Mouse (Mus musculus) testis, postnatal 10 days (tissue): ENCODE measurements around the gene Mcrs1.
A peak's percentile ranks its signal among the peaks of the same experiment; 100 is the strongest.
"Not testable (repeated sequence)": the region's sequence is repeated elsewhere in the genome, so short reads cannot be mapped to it uniquely, and the experiment has no call there.

ENCODE experiments used
- DNase-seq: peaks from one replicate; pipeline ENCODE4 v3.0.0; 2021; ENCODE audit warnings: low spot score

Gene Mcrs1

DNA sequence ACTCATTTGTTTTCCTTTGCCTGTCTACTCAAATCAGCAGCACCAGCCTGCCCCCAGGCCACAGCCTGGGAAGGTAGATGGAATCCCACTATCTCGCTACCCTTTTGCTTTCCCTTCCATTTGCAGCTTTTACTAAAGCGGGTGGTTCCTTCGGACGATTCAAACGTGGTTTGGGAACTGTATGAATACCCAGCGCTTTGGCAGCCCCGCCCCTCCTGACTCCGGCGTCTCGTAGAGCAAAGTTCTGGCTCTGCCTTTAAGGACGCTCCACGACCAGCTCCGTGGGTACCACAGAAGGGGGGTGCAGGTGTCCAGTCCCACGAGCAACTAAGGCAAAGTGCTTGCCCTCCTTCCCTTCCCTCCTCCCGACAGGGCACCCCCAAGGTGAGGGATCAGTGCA lies 650 bp downstream of the Mcrs1 start:
- not testable (repeated sequence) for DNase-seq

DNA sequence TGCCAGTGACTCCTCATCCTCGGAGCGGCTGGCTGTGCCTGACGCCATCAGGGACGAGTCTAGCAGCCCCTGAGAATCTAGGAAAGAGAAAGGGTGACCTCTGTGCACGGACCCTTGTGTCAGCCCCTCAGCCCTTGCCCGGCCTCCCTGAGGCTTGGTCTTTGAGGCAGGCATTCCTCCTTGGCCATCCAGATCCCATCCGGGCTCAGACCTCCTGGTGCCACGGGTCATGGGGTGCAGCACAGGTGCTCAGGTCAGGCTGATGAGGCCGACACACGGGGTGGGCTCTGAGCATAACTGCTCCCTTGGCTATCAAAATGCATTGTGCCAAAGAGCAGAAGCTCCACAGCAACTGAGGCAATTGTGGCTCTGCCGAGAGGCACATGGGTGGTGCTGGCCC lies 1.8 kb downstream of the Mcrs1 start:
- no peak for DNase-seq

DNA sequence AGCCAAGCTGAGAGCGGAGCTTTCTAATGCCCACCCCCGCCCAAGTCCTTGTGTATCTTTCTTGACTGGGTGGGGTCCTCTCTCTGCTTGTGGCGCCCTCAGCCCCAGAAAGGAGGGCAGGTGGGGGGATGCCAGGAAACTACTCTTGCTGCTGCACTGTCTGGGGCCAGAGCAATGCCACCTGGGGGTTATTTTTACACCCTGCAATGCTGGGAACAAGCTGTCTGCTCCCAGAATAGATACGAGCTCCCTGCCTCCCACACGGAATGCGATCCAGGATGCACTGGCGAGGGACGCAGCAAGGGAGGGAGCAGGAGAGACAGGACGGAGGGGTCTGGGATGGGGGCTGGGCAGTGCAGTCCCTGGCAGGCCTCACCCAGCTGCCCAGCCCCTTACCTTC lies 2.8 kb downstream of the Mcrs1 start:
- DNase-seq, result peak; percentile 66

DNA sequence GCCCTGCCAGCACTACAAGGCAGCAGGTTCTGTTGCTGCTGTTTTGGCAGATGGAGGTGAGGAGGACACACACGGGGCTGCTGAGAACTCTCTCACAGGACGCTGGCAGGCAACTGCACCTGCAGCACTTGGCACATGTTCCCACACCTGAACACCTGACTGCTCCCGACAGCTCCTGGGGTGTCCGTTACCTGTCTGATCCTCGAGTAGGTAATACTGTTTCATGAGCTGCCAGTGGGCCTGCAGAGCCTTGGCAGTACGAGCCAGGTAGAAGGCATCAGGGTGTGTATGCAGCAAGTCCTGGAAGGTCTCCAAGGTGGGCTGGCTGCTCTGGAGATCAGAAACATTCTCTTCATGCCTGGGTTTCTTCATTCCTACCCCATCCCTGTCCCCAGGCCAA lies 5.0 kb downstream of the Mcrs1 start:
- DNase-seq, result not testable (repeated sequence)

DNA sequence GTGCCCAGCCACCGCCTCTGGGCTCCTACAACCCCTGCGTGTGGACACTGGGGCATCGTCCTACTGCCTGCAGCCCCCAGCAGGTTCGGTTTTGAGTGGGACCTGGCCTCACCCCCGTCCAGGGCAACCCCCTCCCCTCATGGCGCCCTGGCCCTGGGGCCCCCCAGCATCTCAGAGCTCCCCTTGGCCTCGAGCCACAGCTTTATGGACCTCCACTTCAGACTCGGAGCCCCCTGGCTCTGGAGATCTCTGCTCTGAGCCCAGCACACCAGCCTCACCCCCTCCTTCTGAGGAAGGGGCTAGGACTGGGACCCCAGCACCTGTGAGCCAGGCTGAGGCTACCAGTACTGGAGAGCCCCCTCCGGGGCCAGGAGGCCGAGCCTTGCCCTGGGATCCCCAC lies 9.7 kb downstream of the Mcrs1 start:
- DNase-seq, result no peak

DNA sequence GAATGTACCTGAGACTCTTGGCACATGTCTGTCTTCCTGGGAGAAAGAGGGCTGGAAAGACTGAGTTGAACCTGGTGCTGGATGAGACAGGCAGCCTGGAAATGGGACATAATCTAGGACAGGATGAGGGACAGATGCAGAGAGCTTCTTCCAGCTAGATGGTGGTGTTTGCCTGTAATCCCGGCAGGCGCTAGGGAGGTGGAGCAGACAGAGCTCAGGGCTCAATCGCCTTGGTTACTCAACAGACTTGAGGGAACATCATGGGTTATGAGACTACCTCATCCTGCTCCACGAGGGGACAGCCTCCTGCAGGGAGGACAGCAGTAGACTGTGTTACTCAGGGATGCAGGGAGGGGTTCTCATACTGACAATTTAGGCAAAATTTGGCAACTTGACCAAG lies 10.5 kb downstream of the Mcrs1 start:
- DNase-seq, result no peak

DNA sequence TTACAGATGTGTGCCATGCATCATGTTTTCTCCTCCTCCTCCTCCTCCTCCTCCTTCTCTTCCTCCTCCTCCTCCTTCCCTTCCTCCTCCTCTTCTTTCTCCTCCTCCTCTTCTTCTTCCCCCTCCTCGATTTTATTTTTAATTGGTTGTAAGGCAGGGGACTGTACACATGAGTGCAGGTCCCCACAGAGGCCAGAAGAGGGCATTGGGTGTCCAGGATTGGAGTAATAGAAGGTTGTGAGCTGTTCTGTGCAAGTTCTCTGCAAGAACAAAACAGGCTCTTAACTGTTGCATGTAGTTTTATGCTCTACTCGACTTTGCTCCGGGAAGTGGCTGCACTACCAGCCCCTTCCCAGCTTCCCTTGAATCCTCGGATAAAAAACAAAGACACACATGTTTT lies 11.6 kb downstream of the Mcrs1 start:
- DNase-seq, result no peak

DNA sequence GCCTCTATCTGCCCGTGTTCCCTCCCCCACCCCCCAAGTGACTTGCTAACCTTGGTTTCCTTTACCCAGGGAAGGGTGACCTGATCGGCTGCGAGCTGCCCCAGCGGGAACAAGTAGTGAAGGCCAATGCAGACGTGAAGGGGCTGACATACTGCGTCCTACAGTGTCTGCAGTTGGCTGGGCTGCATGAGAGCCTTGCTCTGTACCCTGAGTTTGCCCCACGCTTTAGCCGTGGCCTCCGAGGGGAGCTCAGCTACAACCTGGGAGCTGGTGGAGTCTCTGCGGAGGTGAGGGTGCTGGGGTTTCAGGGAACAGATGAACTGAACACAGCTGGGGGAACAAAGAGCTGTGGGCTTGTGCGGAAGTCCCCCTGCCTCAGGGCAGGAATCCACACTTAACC lies 13.8 kb downstream of the Mcrs1 start:
- DNase-seq, result no peak

DNA sequence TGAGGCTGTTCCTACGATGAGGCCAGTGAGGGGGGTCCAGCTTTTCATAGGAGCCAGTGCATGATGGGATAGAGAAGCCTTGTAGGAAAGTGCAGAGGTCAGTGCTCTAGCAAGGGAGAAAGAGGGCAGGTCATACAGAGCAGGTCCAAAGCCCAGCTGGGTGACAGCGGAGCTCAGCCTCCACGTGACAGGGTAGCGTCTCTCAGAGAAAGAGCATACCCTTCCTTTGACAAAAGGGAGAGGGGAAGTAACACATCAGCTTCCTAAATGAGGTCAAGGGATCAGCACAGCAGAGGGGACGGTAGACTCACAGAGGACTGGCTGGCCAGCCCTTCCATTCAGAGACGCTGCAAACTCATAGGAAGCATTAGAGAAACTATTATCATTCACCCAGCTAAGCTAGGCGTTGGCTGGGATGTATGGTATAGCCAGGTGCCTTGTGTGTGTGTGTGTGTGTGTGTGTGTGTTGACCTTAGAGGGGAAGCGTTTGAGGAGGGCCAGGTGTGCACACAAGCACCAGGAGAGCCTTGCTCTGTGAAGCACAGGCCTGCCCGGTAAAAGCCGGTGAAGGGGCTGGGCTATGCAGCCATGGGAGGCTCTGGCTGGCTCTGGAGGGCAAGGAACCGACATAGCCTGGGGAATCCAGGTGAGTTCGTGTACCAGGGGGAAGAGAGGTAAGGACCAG lies 17.3 kb downstream of the Mcrs1 start:
- DNase-seq, result no peak

DNA sequence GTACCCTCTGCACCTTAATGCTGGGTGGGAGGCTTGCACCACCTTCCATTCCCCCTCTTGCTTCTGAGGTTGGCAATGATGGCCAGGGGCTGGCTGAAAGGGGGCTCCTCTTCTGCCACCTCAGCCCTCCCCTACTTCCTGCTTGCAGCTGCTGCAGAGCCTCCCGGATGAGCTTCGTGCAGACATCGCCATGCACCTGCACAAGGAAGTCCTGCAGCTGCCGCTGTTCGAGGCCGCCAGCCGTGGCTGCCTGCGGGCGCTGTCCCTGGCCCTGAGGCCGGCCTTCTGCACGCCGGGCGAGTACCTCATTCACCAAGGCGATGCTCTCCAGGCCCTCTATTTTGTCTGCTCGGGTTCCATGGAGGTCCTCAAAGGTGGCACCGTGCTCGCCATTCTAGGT lies 18.0 kb downstream of the Mcrs1 start:
- no peak for DNase-seq

DNA sequence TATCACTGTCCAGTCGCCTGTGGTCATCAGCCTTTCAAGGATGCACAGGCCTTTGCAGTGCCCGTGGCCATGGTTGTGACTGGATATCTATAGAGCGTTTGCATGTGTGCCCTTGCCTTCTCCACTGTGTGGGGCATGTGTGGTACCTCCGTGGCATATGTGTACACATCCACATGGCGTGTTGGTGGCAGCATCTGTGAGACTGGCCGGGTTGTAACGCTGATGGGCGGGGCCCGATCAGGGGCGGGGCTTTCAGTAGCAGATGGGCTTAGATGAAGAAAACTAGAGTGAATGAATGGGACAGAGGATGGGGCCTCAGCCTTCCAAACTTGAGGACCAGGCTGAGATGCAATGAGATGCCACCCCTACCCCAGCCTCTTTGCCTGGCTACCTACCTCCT lies 19.8 kb downstream of the Mcrs1 start:
- no peak for DNase-seq

DNA sequence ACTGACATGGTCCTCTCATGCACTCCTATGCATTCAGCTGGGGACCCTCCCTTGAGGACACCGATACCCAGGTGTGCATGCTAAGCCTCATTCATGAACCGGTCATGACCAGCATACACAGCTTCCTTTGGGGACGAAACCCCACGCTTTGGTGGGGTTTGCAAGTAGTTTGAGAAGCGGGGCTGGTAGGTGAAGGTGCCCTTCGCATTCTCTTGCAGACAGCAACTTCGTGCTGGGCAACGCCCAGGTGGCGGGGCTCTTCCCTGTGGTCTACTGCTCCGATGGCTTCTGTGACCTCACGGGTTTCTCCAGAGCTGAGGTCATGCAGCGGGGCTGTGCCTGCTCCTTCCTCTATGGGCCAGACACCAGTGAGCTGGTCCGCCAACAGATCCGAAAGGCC lies 25.7 kb downstream of the Mcrs1 start:
- no peak for DNase-seq

DNA sequence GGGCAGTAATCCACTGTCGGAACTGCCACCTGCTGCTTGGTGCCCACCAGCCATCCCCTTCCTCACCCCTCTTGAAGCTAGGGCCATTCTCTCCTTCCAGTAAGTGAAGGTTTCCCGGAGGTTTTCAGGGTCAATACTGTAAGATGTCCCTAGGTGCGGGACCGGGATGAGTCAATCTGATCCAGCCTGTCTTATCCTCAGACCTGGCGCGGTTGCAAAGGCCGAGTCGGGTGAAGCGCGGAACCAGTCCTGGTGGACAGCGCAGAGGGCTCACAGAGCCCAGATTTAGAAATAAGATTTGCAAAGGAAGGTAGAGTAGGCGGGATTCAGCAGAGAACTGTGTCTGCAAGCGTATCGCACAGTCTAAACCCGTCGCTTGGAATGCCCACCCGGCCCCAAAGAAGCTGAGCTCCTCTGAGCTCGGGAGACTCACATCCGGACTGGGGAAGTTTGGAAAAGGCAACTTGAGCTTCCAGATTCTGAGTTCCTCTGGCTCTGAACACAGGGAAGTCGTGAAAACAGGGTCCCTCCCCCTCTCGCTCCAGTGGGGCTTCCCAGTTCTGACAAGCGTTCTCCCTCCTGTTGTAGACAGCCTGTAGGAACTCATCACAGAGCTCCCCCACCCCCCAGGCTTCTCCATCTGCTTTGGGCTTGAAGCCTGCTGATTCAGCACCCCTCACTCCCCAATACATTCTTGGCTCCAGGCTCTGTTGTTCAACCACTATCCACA lies 26.5 kb downstream of the Mcrs1 start:
- DNase-seq, result no peak

DNA sequence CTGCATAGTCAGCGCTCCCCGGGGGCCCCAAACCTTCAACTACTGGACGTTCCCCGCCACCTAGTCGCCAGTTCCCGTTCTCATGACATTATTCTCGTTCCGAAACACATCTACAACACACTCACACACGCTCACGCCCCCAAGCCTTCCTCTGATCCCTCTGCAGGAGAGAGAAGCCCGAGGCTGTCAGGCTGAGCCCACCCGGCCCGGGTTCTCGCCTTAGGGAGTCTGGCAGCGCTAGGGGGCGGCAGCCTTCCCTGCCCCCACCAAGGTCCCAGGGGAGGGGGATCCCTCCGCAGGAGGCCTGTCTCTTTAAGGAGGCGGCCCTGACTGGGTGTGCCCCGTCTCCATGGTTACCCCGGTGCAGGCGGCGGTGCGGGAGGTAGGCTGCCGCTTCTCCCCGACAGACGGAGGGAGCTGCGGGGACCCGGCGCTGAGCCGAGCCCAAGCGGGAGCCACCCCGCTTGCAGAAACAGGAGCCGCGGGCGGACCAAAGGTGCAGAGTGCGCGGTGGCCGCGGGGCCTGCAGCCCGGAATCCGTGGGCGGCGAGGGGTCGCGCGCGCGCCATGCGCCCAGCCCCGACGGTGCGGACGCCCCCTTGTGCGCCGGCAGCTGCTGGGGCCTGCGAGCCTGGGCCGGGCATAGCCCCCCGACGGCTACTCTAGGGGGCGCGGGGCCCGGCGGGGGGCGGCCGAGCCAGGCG lies 27.4 kb downstream of the Mcrs1 start, which contains the start of gene Kcnh3:
Gene Kcnh3, plus strand, starts transcription at position 654 of the 704 bp plus-strand sequence.
- peak; percentile 73 for DNase-seq

DNA sequence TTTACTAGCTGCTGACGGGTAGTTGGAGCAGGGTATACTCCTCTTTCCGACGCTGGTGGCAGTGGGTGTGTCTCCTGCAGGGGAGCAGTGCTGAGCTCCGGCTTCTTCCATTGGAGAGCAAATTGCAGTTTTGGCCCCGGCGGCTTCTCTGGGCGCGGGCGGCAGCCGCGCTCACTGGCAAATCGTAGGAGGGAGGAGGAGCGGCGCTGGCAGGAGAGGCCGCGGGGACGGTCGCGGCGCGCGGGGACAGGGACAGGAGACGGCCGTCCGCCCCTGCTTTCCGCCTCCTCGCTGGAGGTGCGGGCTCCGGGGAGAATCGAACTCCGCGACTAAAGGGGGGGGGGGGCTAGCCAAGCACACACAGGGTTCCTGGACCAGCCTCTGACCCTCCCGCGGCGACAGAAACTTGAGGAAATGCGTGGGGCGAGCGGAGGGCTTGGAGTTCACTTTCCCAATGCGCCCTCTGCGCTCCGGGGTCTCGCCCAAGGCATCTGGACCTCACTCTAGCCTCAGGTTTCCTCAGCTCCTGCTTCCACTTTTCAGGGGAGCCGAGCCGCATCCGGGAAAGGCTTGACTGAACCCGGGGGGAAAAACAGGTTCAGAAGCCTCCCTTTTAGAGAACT lies 28.1 kb downstream of the Mcrs1 start:
- DNase-seq, result peak; percentile 66

DNA sequence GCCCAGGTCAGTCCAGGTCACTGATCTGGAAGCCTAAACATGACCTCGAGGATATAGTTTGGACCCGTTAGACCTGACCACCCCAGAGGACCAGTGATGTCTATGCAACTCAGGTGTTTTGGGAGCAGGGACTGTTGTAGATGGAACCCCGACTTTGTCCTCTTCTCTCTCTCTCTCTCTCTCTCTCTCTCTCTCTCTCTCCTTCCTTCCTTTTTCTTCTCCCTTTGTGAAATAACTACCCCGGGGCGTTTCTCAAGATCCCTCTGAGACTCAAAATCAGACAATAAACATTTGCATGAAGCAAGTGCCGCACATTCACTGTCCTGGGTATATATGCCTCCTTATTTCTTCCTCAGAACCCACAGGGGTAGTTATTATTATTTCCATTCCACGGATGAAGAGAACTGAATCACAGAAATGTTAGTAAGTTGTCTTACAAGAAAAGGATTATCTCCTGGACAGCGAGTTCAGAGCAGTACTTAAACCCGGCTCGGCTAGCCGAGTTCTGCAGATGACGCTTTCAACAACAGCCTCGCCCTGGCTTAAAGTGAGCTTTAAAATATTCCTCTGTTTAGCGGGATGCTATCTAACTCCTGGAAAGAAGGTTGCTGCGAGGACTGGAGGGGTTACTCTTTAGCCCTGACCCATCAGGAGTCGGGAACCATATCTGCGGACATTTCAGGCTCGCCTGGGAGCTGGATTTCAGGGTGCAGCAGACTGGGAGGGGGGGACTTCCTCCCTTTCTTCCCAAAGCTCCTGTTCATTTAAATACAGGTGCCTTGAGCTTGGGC lies 28.8 kb downstream of the Mcrs1 start:
- DNase-seq, result no peak

DNA sequence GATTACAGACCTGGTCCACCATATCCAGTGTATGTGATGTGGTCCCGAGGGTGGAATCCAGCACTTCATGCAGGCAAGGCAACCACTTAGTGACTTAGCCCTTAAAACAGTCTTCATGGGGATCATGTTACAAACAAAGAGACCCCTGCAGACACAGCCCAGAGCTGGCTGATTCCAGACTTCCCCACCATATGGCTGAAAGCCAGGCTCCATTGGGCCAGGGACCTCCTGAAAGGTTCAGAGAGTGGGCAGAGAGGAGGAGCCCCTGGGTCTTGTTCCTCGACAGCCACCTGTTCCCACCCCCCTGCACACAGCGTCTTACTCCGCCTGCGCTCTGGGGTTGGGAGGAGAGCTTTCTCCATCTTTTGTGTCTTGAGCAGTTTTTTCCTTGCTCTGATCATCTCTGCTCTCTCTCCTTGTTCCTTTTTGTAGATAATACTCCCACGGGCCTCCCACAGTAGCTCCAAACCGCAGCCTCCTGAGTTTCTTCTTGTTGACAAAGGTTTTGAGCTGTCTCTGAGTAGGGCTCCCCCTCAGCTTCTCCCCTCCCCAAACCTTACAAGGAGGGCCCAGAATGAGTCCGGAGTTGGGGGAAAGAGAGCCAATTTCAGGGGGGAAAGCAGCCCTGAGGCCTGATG lies 30.3 kb downstream of the Mcrs1 start:
- DNase-seq, result no peak

DNA sequence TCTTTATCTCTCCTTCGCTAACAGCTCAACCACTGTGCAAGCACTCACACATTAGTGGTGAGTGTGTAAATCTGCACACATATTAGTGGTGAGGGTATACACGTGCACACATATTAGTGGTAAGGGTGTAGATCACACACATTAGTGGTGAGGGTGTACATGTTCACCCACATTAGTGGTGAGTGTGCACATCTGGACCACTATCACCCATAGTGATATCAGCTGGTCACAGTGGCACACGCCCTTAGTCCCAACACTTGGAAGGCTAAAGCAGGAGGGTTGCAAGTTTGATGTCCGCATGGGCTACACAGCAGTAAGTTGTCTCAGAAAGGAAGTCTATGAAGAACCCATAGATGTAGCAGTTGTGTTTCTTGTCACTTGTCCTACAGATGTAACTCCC lies 34.1 kb downstream of the Mcrs1 start:
- no peak for DNase-seq

DNA sequence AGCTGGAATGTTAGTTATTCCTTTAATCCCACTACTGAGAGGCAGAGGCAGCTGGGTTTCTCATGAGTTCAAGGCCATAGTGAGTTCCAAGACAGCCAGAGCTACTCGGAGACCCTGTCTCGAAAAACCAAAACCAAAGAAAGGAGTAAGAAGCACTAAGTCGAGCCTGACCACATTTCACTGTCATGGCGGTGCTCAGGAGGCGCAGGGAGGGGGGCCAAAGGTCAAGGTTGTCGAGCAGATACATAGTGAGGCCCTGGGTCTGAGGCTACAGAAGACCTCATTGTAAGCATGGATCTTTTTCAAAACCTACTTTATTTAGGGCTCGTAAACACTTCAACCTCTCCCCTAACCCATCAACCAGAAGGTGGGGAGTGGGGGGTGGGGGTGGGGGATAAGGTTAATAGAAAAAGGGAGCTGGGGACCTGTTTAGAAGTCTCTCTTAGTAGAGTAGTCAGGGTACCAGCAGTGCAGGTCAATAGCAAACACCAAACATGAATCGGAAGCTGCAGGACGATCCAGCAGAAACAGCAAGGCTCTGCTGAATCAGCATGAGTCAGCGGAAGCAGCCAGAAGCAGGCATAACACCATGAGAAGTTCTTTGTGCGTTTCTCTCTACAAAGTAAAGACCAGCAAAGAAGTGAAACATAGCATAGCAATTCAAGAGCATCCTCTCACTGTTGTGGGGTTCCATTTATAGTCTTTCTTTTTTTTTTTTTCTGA lies 35.9 kb downstream of the Mcrs1 start:
- no peak for DNase-seq

DNA sequence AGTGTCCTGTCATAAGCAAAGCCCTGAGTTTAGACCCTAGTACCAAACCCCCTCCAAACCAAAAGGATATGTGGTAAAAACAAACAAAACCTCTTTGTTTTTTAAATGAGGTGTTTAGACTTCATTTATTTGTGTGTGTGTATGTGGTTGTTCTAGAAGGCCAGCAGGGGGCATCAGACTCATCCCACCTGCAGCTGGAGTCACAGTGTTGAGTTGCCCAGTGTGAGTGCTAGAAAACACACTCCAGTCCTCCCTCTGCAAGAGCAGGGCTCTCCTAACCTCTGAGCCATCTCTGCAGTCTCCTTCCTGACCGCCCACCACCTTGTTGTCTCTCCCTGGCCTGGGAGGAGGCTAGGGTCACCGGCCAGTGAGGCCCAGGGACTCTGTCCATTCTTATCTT lies 36.8 kb downstream of the Mcrs1 start:
- DNase-seq, result no peak

DNA sequence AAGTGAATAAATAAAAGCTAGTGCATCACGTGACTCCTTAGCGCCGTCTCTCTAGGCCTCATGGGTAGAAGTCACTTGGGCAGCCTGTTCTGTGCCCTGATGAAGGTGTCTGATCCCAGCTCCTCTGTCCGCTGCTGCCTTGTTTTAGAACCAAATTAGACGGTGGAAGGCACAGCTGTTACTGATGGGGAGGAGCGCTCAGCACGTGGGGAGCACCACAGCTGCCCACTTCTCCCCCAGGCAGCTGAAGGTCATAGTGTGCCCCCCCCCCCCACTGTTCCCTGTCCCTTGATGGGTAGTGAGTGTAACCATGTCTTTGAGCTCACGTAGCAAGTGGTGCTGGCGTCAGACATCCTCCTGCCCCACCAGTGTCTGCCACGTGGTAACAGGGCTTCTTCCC lies 38.6 kb downstream of the Mcrs1 start:
- no peak for DNase-seq
